Comparison of ENCODE assay signal across 12 mouse cellular contexts in the genomic region with DNA sequence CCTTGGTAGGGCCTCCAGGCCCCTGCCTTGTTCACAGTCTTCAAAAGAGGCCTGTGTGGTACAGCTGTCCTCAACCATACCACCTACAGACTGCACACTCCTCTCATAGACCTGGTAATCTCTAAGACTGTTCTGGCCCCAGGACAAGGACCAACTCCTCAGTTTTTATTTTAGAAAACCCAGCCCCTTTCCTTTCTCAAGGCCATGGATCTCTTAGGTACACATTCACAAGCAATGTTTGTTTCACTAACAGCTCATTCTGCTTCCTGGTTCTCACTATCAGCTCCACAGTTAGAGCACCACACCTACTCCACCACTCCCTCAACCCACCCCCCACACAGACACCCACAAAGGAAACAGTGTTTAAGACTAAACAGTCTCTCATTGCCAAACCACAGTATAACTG. TPM values are rescaled to one million over a fixed set of nuclear protein-coding genes. Genes with fewer than 3 reads are reported as not detected.
DNase-seq lines count a peak whose midpoint lies in the region; ATAC-seq and TF ChIP-seq lines count a peak whose summit lies in the region.
"Had no signal": no experiment of that assay in that cellular context is flagged by ENCODE, and none has a peak within 500 bp of the region (broad histone marks: within the 10 kb centered on the region; RNA-seq: fewer than 3 reads in every experiment).

No protein-coding gene starts in this region.

- no peak overlapping the region for H3K4me3 ChIP-seq in heart, embryonic 10.5 days
- H3K4me3 ChIP-seq in heart, adult 2 months: no peak overlapping the region
- H3K4me3 ChIP-seq: heart, embryonic 12.5 days; limb, embryonic 15.5 days had no signal

- H3K27me3 ChIP-seq in heart, embryonic 10.5 days (ENCODE audit: insufficient read depth, poor library complexity, severe bottlenecking): no peaks in the 10 kb centered on the region; the same call in 1 of the 2 replicates
- no peaks in the 10 kb centered on the region for H3K27me3 ChIP-seq in heart, adult 2 months (ENCODE audit: control insufficient read depth, insufficient read depth, low read length)
- H3K27me3 ChIP-seq: heart, embryonic 12.5 days; limb, embryonic 15.5 days had no signal

- TF ChIP-seq EP300 in heart, adult 2 months (IDR thresholded peaks at IDR 0.05; ENCODE audit: insufficient read depth, low read depth, low read length): no peak

- 0 out of 2 replicates have a peak overlapping the region, but pooled peaks have one; percentile 42 for H3K27ac ChIP-seq in heart, embryonic 10.5 days
- no peak overlapping the region for H3K27ac ChIP-seq in heart, adult 2 months
- H3K27ac ChIP-seq: limb, embryonic 15.5 days had no signal

- no peaks in the 10 kb centered on the region for H3K9me3 ChIP-seq in heart, embryonic 10.5 days
- H3K9me3 ChIP-seq: heart, embryonic 12.5 days; limb, embryonic 15.5 days had no signal

- H3K79me2 ChIP-seq in heart, adult 2 months (replicated peaks; ENCODE audit: control insufficient read depth, insufficient read depth, low read length): no peaks in the 10 kb centered on the region

- H3K4me1 ChIP-seq in heart, embryonic 10.5 days: no peaks in the 10 kb centered on the region
- H3K4me1 ChIP-seq in heart, adult 2 months (ENCODE audit: control insufficient read depth, insufficient read depth, low read length): no peaks in the 10 kb centered on the region
- H3K4me1 ChIP-seq: heart, embryonic 12.5 days; limb, embryonic 15.5 days had no signal

- TF ChIP-seq POLR2A in heart, adult 2 months (IDR thresholded peaks at IDR 0.05; ENCODE audit: insufficient read depth, low read depth, low read length): no peak

- DNase-seq in heart, embryonic 10.5 days (ENCODE audit: low spot score): no peak
- DNase-seq in heart, adult 2 months: no peak
- peak; percentile 13 for DNase-seq in lung, postnatal 10 days
- DNase-seq in thymus, postnatal 10 days (ENCODE audit: low spot score in 2 of 2): peak; percentile 63 to 73
- no peak for DNase-seq in gastrocnemius, postnatal 10 days
- no peak for DNase-seq in adrenal gland, postnatal 10 days
- no peak for DNase-seq in cerebellum, postnatal 10 days
- DNase-seq: cerebellum, postnatal 36 days; kidney, postnatal 10 days had no signal

- no peak overlapping the region for H3K9ac ChIP-seq in heart, adult 2 months (ENCODE audit: low read depth, low read length)
- H3K9ac ChIP-seq: heart, embryonic 12.5 days; limb, embryonic 15.5 days had no signal

- H3K36me3 ChIP-seq in heart, embryonic 10.5 days: no peaks in the 10 kb centered on the region
- no peaks in the 10 kb centered on the region for H3K36me3 ChIP-seq in heart, adult 2 months (ENCODE audit: control insufficient read depth, insufficient read depth, low read length)
- H3K36me3 ChIP-seq: heart, embryonic 12.5 days; limb, embryonic 15.5 days had no signal

- ATAC-seq in granulocyte monocyte progenitor cell, adult 5-6 weeks (replicated peaks; ENCODE audit: poor library complexity, severe bottlenecking): 0 out of 2 replicates have a peak, but pooled peaks have one; percentile 37

- TF ChIP-seq CTCF in heart, adult 2 months (IDR thresholded peaks at IDR 0.05): no peak

- intact Hi-C loops in heart, adult 2 months (cut with DNase I): no loop called here

RNA-seq across cellular contexts. Expression of a gene that starts 34.9 kb away (rescaled TPM):
- polyA plus RNA-seq in heart, embryonic 10.5 days (2016; fragmentation: Nextera tagmentation; extraction: Ambion mirVana): 3.1 and 3.9 TPM in 2 replicates
- under 1 TPM; 0.55 to 0.73 TPM for total RNA-seq in heart, adult 2 months (2021)
- polyA plus RNA-seq in heart, adult 2 months (2012; rRNA removed): 4.4 and 6.0 TPM in 2 replicates
- not detected in 2 replicates for total RNA-seq in granulocyte monocyte progenitor cell, adult 5-6 weeks (2014; fragmentation: Nextera tagmentation)
- not detected in 2 replicates for total RNA-seq in granulocyte monocyte progenitor cell, adult 5-6 weeks (2017)
- total RNA-seq in gastrocnemius, postnatal 10 days (2021): 1 to 10 TPM; 1.0 to 1.1 TPM
- 1 to 10 TPM; 4.4 to 6.9 TPM for total RNA-seq in adrenal gland, postnatal 10 days (2021)

RNA-seq across cellular contexts. Expression of a gene that starts 35.2 kb away (rescaled TPM):
- 8.9 and 12.9 TPM in 2 replicates for polyA plus RNA-seq in heart, embryonic 10.5 days (2016; fragmentation: Nextera tagmentation; extraction: Ambion mirVana)
- 10 to 100 TPM; 31.6 to 33.4 TPM for total RNA-seq in heart, adult 2 months (2021)
- 39.8 and 59.2 TPM in 2 replicates for polyA plus RNA-seq in heart, adult 2 months (2012; rRNA removed)
- total RNA-seq in granulocyte monocyte progenitor cell, adult 5-6 weeks (2014; fragmentation: Nextera tagmentation): 4.1 and 5.6 TPM in 2 replicates
- total RNA-seq in granulocyte monocyte progenitor cell, adult 5-6 weeks (2017): 3.6 and 4.4 TPM in 2 replicates
- total RNA-seq in gastrocnemius, postnatal 10 days (2021): 10 to 100 TPM; 28.4 to 33.4 TPM
- 10 to 100 TPM; 26.5 to 40.9 TPM for total RNA-seq in adrenal gland, postnatal 10 days (2021)

RNA-seq across cellular contexts. Expression of a gene that starts 39.7 kb away (rescaled TPM):
- polyA plus RNA-seq in heart, embryonic 10.5 days (2016; fragmentation: Nextera tagmentation; extraction: Ambion mirVana): 24.2 and 29.1 TPM in 2 replicates
- 10 to 100 TPM; 13.0 to 14.0 TPM for total RNA-seq in heart, adult 2 months (2021)
- 14.0 and 15.3 TPM in 2 replicates for polyA plus RNA-seq in heart, adult 2 months (2012; rRNA removed)
- 17.0 and 18.2 TPM in 2 replicates for total RNA-seq in granulocyte monocyte progenitor cell, adult 5-6 weeks (2014; fragmentation: Nextera tagmentation)
- 16.7 and 21.6 TPM in 2 replicates for total RNA-seq in granulocyte monocyte progenitor cell, adult 5-6 weeks (2017)
- 10 to 100 TPM in 1 of 2 experiments, 1 to 10 TPM in 1; 9.2 to 10.4 TPM for total RNA-seq in gastrocnemius, postnatal 10 days (2021)
- 10 to 100 TPM; 41.4 to 48.1 TPM for total RNA-seq in adrenal gland, postnatal 10 days (2021)

RNA-seq across cellular contexts. Expression of a gene that starts 58.1 kb away (rescaled TPM):
- polyA plus RNA-seq in heart, embryonic 10.5 days (2016; fragmentation: Nextera tagmentation; extraction: Ambion mirVana): 12.4 and 15.7 TPM in 2 replicates
- 10 to 100 TPM; 28.6 to 43.2 TPM for total RNA-seq in heart, adult 2 months (2021)
- polyA plus RNA-seq in heart, adult 2 months (2012; rRNA removed): 38.2 and 41.6 TPM in 2 replicates
- 0.37 TPM in 1 of 2 replicates, not detected in the other for total RNA-seq in granulocyte monocyte progenitor cell, adult 5-6 weeks (2014; fragmentation: Nextera tagmentation)
- total RNA-seq in granulocyte monocyte progenitor cell, adult 5-6 weeks (2017): not detected in 2 replicates
- total RNA-seq in gastrocnemius, postnatal 10 days (2021): 1 to 10 TPM; 1.3 to 2.3 TPM
- total RNA-seq in adrenal gland, postnatal 10 days (2021): 1 to 10 TPM in 1 of 2 experiments, under 1 TPM in 1; 0.33 to 1.1 TPM

Comparison
In these comparisons a context has a peak if more than half of its experiments do, and no peak if none do; other contexts are left out.
1. DNase-seq: peak in lung, postnatal 10 days (single experiment) and thymus, postnatal 10 days (2 of 2); none in heart, embryonic 10.5 days (single experiment), heart, adult 2 months (0 of 2), gastrocnemius, postnatal 10 days (single experiment), adrenal gland, postnatal 10 days (single experiment) and cerebellum, postnatal 10 days (0 of 2).
2. RNA of a gene that starts 35.2 kb away (total RNA-seq): 26.5 to 40.9 TPM in adrenal gland, postnatal 10 days, 28.4 to 33.4 TPM in gastrocnemius, postnatal 10 days and 31.6 to 33.4 TPM in heart, adult 2 months; 3.6 to 5.6 TPM in granulocyte monocyte progenitor cell, adult 5-6 weeks; every median in the first group is over 4 times any median in the second.